Mouse (Mus musculus) MEL (cell line): Measurements from ENCODE around the gene Ttpal.

Experiments
- CHD1 ChIP-seq: IDR thresholded peaks from 2 replicates; pipeline ENCODE4 v1.6.1; 2012; ENCODE audit warnings: low read depth, mild to moderate bottlenecking, inconsistent platforms, low read length, improper control_type of control experiment
- E2F4 ChIP-seq: IDR thresholded peaks from 2 replicates; pipeline ENCODE4 v1.6.1; 2011; ENCODE audit warnings: low read depth, low read length, improper control_type of control experiment, borderline replicate concordance
- EP300 ChIP-seq, 2 experiments: IDR thresholded peaks; 2 replicates each; pipeline ENCODE4 v1.6.1; 2011; ENCODE audit warnings: improper control_type of control experiment in 2 of 2, low read length in 2 of 2, low read depth in 1 of 2, mild to moderate bottlenecking in 1 of 2
- GATA1 ChIP-seq: IDR thresholded peaks from 2 replicates; pipeline ENCODE4 v1.6.1; 2011; ENCODE audit warnings: low read depth, low read length, improper control_type of control experiment
- MAX ChIP-seq: IDR thresholded peaks from 2 replicates; pipeline ENCODE4 v1.6.1; 2011; ENCODE audit warnings: low read length, improper control_type of control experiment
- POLR2A ChIP-seq, 2 experiments: IDR thresholded peaks; 2 replicates each; pipeline ENCODE4 v1.6.1; 2011 to 2012; ENCODE audit warnings: low read length in 2 of 2, mild to moderate bottlenecking in 2 of 2, control low read depth in 1 of 2, improper control_type of control experiment in 1 of 2, low read depth in 1 of 2, moderate library complexity in 1 of 2; ENCODE audit not compliant: control insufficient read depth in 1 of 2, insufficient read depth in 1 of 2, poor library complexity in 1 of 2
- RAD21 ChIP-seq: IDR thresholded peaks from 2 replicates; pipeline ENCODE4 v1.6.1; 2011; ENCODE audit warnings: mild to moderate bottlenecking, low read depth, low read length, improper control_type of control experiment
- ZC3H11A ChIP-seq: IDR thresholded peaks from 2 replicates; pipeline ENCODE4 v1.6.1; 2012; ENCODE audit warnings: low read depth, mild to moderate bottlenecking, inconsistent platforms, low read length, improper control_type of control experiment

- TF ChIP-seq POLR2A (IDR thresholded peaks at IDR 0.05; ENCODE audit: control insufficient read depth in 1 of 2, insufficient read depth in 1 of 2, low read depth in 1 of 2, low read length in 2 of 2, poor library complexity in 1 of 2) (no peak; a peak in 1 of 4 replicates), MAX (no peak), E2F4 (no peak), CHD1 (no peak), RAD21 (no peak), GATA1 (no peak), ZC3H11A (no peak), EP300 (IDR thresholded peaks at IDR 0.05; ENCODE audit: low read depth in 1 of 2, low read length in 2 of 2) (no peak)
These were observed 35.6 kb downstream of the Ttpal start for GRCm38 (mm10) chr2:163637655-163638266.
